Mouse (Mus musculus): ENCODE data around the gene Parp6. TPM values are rescaled to one million over a fixed set of nuclear protein-coding genes. Genes with fewer than 3 reads are reported as not detected.
A peak's percentile ranks its signal among the peaks of the same experiment; 100 is the strongest.

Parp6 gene
- 12.0 and 14.3 TPM in 2 replicates for polyA plus RNA-seq (2015; fragmentation: Nextera tagmentation; extraction: Ambion mirVana)

GRCm38 (mm10) chr9:59616622-59617306 lies at the start of gene Parp6:
Parp6 (plus strand) TSS chr9:59617284.
- no peaks in the 10 kb centered on the region for H3K27me3 ChIP-seq (replicated peaks; ENCODE audit: control insufficient read depth, insufficient read depth, low read length)
- under 1% methylated on average over 36 of the region's 36 CpGs for WGBS
- H3K27ac ChIP-seq (ENCODE audit: low read depth, low read length) = peak within 1 kb of the TSS; percentile 79
- H3K36me3 ChIP-seq (ENCODE audit: control insufficient read depth, insufficient read depth) = no peaks in the 10 kb centered on the region
- no peaks in the 10 kb centered on the region for H3K4me1 ChIP-seq (replicated peaks; ENCODE audit: control insufficient read depth, insufficient read depth, low read length)
- H3K4me2 ChIP-seq (replicated peaks; ENCODE audit: low read depth) = peak within 1 kb of the TSS; percentile 86
- peak; percentile 100 for ATAC-seq
- H3K9me3 ChIP-seq (ENCODE audit: control insufficient read depth) = no peaks in the 10 kb centered on the region
- H3K4me3 ChIP-seq (ENCODE audit: low read depth, low read length) = peak within 1 kb of the TSS; percentile 91
- peak within 1 kb of the TSS; percentile 85 for H3K9ac ChIP-seq (ENCODE audit: low read depth, low read length)
- TF ChIP-seq CTCF (IDR thresholded peaks at IDR 0.05; ENCODE audit: low read depth) = peak; percentile 34; the same call in 1 of the 2 replicates

DNA sequence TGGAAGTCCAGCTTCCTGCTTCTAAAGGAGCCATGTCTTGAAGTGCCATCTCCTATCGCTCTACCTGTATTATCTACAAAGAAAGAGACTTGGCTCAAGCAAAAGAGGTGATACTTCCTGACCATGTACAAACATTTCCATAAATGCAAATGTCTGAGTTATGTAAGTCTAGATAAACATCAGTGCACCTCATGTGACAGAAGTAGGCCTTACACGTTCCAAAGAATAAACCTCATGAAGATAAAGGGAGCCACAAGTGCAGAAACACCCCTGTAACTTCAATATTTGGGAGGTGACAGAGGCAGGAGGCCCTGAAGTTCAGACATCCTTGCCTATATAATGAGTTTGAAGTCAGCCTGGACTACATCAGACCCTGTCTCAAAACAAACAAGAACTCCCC lies 45.2 kb upstream of the Parp6 start:
- Histone ChIP-seq H3K4me1 (replicated peaks; ENCODE audit: control insufficient read depth, insufficient read depth, low read length) (no peaks in the 10 kb centered on the region), H3K27ac (ENCODE audit: low read depth, low read length) (no peak overlapping the region), H3K9me3 (ENCODE audit: control insufficient read depth) (no peaks in the 10 kb centered on the region), H3K4me3 (ENCODE audit: low read depth, low read length) (no peak overlapping the region), H3K4me2 (replicated peaks; ENCODE audit: low read depth) (no peak overlapping the region), H3K36me3 (ENCODE audit: control insufficient read depth, insufficient read depth) (no peaks in the 10 kb centered on the region), H3K27me3 (replicated peaks; ENCODE audit: control insufficient read depth, insufficient read depth, low read length) (peaks cover 8% of the 10 kb centered on the region), H3K9ac (ENCODE audit: low read depth, low read length) (no peak overlapping the region)
- TF ChIP-seq CTCF (IDR thresholded peaks at IDR 0.05; ENCODE audit: low read depth) = no peak
- ATAC-seq = no peak
- WGBS = 58% methylated on average over 2 of the region's 2 CpGs

GRCm38 (mm10) chr9:59577401-59577800 lies 39.7 kb upstream of the Parp6 start:
- H3K4me2 ChIP-seq (replicated peaks; ENCODE audit: low read depth) = peak overlapping the region; percentile 84
- 11% methylated on average over 13 of the region's 13 CpGs for WGBS
- peak overlapping the region; percentile 42 for H3K4me3 ChIP-seq (ENCODE audit: low read depth, low read length)
- ATAC-seq = no peak
- peaks cover 17% of the 10 kb centered on the region for H3K27me3 ChIP-seq (replicated peaks; ENCODE audit: control insufficient read depth, insufficient read depth, low read length)
- no peak for TF ChIP-seq CTCF (IDR thresholded peaks at IDR 0.05; ENCODE audit: low read depth)
- no peak overlapping the region for H3K27ac ChIP-seq (ENCODE audit: low read depth, low read length)
- H3K36me3 ChIP-seq (ENCODE audit: control insufficient read depth, insufficient read depth) = no peaks in the 10 kb centered on the region
- H3K9me3 ChIP-seq (ENCODE audit: control insufficient read depth) = no peaks in the 10 kb centered on the region
- peak overlapping the region; percentile 17; the same call in 1 of the 2 replicates for H3K9ac ChIP-seq (ENCODE audit: low read depth, low read length)
- H3K4me1 ChIP-seq (replicated peaks; ENCODE audit: control insufficient read depth, insufficient read depth, low read length) = 0 out of 2 replicates have a peak, but pooled peaks cover 5% of the 10 kb centered on the region

DNA sequence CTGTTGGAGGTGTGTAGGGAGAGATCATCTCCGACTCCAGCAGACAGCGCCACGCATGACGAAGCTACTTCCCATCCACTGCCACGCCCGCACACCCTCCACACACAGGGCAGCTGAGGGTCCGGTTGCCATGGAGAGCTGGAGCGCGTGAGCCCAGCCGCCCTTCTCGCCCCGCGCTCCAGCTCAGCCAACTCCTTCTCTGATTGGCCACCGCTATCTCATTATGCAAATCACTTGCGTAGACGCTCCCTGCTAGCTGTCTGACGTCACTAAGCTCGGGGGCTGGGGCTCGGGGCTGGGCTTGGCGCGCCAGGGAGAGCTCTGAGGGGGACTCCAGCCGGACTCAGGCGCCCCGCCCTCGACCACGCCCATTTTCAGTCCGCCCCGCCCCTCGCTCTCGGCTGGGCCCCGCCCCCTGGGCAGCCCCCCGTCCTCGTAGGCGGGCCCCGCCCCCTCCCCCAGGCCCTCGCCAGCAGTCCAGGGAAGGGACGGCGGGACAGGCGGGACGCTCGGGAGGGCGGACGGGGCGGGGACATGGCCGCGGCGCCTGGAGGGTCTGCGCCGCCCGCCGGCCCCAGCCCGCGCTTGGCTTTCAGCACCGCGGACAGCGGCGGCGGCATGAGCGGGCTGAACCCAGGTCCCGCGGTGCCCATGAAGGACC lies 39.1 kb upstream of the Parp6 start, which contains the start of gene Celf6:
TSS of gene Celf6 (plus strand) at position 74 of the 661 bp plus-strand sequence.
- Histone ChIP-seq H3K27me3 (replicated peaks; ENCODE audit: control insufficient read depth, insufficient read depth, low read length) (peaks cover 17% of the 10 kb centered on the region), H3K4me2 (replicated peaks; ENCODE audit: low read depth) (peak within 1 kb of the TSS; percentile 84), H3K4me3 (ENCODE audit: low read depth, low read length) (peak within 1 kb of the TSS; percentile 42), H3K36me3 (ENCODE audit: control insufficient read depth, insufficient read depth) (no peaks in the 10 kb centered on the region), H3K9ac (ENCODE audit: low read depth, low read length) (peak within 1 kb of the TSS; percentile 17; the same call in 1 of the 2 replicates), H3K4me1 (replicated peaks; ENCODE audit: control insufficient read depth, insufficient read depth, low read length) (0 out of 2 replicates have a peak, but pooled peaks cover 5% of the 10 kb centered on the region), H3K27ac (ENCODE audit: low read depth, low read length) (no peak within 1 kb of the TSS), H3K9me3 (ENCODE audit: control insufficient read depth) (no peaks in the 10 kb centered on the region)
- WGBS = under 1% methylated on average over 42 of the region's 61 CpGs
- peak; percentile 95 for ATAC-seq
- 0 out of 2 replicates have a peak, but pooled peaks have one; percentile 3 for TF ChIP-seq CTCF (IDR thresholded peaks at IDR 0.05; ENCODE audit: low read depth)

DNA sequence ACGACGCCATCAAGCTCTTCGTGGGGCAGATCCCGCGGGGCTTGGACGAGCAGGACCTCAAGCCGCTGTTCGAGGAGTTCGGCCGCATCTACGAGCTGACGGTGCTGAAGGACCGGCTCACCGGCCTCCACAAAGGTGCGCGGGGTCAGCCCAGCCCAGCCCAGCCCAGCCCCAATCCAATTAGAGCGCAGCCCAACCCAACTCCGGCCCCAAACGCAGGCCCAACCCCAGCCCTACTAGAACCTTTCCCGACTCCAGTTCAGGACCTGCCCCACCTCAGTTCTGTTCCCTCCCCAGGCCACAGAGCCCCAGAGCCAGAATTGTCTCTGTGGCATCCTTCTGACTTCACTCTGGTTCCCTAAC lies 38.6 kb upstream of the Parp6 start:
- TF ChIP-seq CTCF (IDR thresholded peaks at IDR 0.05; ENCODE audit: low read depth) = no peak
- under 1% methylated on average over 20 of the region's 20 CpGs for WGBS

DNA sequence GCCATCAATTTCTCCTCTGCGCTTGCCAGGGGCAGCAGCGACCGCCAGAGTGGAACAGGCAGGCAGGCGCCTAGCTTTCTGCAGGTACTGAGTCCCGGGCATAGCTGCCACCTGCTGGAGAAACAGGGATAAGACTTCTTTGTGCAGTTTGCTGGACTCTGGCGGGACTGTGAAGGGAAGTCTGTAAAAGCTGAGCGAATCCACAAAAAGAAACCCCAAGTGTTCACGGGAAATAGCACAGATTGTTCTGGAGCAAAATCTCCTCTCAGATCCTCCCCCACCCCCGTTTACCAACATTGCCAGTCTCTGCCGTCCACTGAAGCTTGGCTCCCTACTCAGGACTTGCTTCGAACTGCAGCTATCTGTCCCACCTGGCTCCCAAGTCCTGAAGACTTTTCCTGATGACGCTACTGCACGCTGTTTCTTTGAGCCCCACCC lies 32.2 kb upstream of the Parp6 start:
- 0 out of 2 replicates have a peak, but pooled peaks cover 2% of the 10 kb centered on the region for H3K27me3 ChIP-seq (replicated peaks; ENCODE audit: control insufficient read depth, insufficient read depth, low read length)
- no peaks in the 10 kb centered on the region for H3K9me3 ChIP-seq (ENCODE audit: control insufficient read depth)
- TF ChIP-seq CTCF (IDR thresholded peaks at IDR 0.05; ENCODE audit: low read depth) = peak; percentile 89
- H3K36me3 ChIP-seq (ENCODE audit: control insufficient read depth, insufficient read depth) = no peaks in the 10 kb centered on the region
- H3K4me1 ChIP-seq (replicated peaks; ENCODE audit: control insufficient read depth, insufficient read depth, low read length) = no peaks in the 10 kb centered on the region
- no peak overlapping the region for H3K27ac ChIP-seq (ENCODE audit: low read depth, low read length)
- no peak overlapping the region for H3K9ac ChIP-seq (ENCODE audit: low read depth, low read length)
- peak; percentile 69; the same call in 1 of the 2 replicates for ATAC-seq
- peak overlapping the region; percentile 16; the same call in 1 of the 2 replicates for H3K4me3 ChIP-seq (ENCODE audit: low read depth, low read length)
- H3K4me2 ChIP-seq (replicated peaks; ENCODE audit: low read depth) = peak overlapping the region; percentile 49
- WGBS = 2% methylated on average over 13 of the region's 13 CpGs

More for the DNA sequence above, 38.6 kb upstream of the Parp6 start:
- H3K9ac ChIP-seq (ENCODE audit: low read depth, low read length) = no peak overlapping the region
- H3K9me3 ChIP-seq (ENCODE audit: control insufficient read depth) = no peaks in the 10 kb centered on the region
- no peaks in the 10 kb centered on the region for H3K36me3 ChIP-seq (ENCODE audit: control insufficient read depth, insufficient read depth)
- 0 out of 2 replicates have a peak, but pooled peaks cover 5% of the 10 kb centered on the region for H3K4me1 ChIP-seq (replicated peaks; ENCODE audit: control insufficient read depth, insufficient read depth, low read length)
- no peak overlapping the region for H3K27ac ChIP-seq (ENCODE audit: low read depth, low read length)
- peaks cover 17% of the 10 kb centered on the region for H3K27me3 ChIP-seq (replicated peaks; ENCODE audit: control insufficient read depth, insufficient read depth, low read length)
- peak overlapping the region; percentile 84 for H3K4me2 ChIP-seq (replicated peaks; ENCODE audit: low read depth)
- peak overlapping the region; percentile 42 for H3K4me3 ChIP-seq (ENCODE audit: low read depth, low read length)
- no peak; the same call in 1 of the 2 replicates for ATAC-seq
